Mouse (Mus musculus) heart, postnatal 4 days (tissue): Measurements from ENCODE around the gene Sertad1. TPM values are rescaled to one million over a fixed set of nuclear protein-coding genes. Genes with fewer than 3 reads are reported as not detected.

ENCODE experiments used
- DNase-seq: peaks from one replicate; pipeline ENCODE4 v3.0.0; 2021
- total RNA-seq, 2 experiments: library from RNA; stranded (reverse); gene quantifications; 2 replicates each; pipeline ENCODE4 v1.2.3; 2021

Sertad1 gene
- 10 to 100 TPM; 14.4 to 15.5 TPM for total RNA-seq

DNA sequence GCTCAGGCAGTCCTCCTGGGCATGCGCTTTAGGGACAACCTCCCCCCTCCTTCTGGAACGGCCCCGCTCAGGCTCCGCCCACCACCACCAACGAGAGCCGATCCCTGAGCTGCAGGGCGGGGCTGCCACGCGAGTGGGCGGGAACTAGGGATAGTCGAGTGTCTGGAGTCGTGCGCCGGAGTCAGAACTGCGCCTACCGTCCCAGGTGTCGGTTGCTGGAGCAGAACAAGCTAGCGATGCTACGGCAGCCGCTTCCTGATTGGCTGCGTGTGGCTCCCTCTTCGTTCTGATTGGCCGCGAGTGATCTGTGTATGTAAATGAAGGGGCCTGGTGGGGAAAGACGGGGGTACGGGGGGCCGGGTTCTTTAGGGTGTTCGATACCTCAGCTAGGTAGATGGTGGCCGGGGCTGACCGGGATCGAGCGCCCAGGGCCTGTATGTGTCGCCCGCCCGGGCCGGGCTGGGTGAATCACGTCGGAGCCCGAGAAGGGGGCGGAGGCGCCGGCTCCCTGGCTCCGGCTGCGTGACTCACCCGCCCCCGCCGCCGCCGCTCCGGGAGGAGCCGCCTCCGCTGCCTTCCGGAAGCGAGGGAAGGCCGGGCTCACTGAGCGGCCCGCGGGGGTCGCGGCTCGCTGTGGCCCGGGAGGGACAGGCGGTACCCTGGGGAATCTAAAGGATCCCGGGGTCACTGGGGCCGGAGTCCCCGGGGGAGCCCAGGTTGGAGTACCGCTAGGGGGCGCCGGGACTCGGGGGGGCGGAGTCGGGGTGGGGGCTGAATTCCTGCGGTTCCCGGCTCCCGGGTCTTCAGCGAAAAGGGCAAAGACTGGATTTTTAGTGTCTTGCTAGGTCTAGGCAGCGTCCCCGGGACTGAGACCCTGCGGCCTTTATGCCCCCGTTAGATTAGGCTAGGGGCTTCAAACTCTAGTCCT lies at the start of gene Sertad1:
TSS of gene Sertad1 (plus strand) at position 141 of the 928 bp plus-strand sequence.
- peak; percentile 100 for DNase-seq

DNA sequence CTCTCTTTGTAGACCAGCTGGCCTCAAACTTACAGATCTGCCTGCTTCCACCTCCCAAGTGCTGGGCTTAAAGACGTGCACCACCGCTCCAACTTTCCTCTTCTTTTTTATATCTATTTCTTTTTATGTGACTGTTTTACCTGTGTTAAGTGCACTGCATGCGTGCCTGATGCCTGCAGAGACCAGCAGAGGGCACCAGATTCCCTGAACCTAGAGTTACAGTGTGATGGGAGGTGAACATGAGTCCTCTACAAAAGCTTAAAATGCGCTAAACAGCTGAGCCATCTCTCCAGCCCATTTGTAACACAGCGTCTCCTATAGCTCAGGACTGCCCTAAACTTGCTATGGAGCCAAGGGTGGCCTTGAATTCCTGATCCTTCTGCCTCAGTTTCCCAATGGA lies 49.2 kb upstream of the Sertad1 start:
- no peak for DNase-seq

GRCm38 (mm10) chr7:27440014-27440413 lies 46.7 kb upstream of the Sertad1 start:
- no peak for DNase-seq

GRCm38 (mm10) chr7:27446051-27446450 lies 40.7 kb upstream of the Sertad1 start:
- peak; percentile 21 for DNase-seq

DNA sequence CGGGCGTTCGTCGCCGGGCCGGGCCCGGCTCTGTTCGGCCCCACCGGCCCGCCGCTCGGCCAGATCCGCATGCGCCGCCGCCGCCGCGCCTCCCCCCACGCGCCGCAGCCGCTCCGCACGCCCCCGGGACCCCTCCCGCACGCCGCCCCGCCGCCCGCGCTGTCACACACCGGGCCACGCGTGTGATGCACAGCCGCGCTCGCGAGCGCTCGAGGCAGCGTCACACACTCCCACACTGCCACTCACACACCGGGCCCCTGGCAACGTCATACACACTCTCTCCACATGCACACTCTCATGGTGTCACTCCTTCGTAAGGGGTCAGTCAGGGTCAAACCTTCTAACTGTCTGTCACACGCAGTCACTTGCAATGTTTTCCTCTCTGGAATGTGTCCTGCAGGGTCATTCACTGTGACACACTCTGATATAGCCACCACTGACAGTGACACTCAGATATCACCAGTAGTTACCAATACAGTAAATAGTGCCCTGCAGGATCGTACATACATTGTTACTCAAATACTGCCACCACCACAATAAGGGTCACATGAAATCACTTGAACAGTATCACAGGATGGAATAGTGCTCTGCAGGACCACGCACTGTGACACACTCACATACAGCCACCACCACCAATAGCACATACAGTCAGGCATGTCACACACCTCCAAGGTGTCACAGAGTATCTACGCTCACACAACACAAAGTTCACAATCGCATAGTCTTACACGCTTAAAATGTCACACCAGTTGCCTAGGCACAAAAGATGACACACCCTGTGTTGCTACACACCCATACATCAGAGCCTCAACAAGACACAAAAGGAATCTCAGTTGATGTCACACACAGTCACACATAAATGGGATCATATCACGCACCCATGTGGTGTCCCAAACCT lies 39.9 kb upstream of the Sertad1 start:
- peak; percentile 35 for DNase-seq

DNA sequence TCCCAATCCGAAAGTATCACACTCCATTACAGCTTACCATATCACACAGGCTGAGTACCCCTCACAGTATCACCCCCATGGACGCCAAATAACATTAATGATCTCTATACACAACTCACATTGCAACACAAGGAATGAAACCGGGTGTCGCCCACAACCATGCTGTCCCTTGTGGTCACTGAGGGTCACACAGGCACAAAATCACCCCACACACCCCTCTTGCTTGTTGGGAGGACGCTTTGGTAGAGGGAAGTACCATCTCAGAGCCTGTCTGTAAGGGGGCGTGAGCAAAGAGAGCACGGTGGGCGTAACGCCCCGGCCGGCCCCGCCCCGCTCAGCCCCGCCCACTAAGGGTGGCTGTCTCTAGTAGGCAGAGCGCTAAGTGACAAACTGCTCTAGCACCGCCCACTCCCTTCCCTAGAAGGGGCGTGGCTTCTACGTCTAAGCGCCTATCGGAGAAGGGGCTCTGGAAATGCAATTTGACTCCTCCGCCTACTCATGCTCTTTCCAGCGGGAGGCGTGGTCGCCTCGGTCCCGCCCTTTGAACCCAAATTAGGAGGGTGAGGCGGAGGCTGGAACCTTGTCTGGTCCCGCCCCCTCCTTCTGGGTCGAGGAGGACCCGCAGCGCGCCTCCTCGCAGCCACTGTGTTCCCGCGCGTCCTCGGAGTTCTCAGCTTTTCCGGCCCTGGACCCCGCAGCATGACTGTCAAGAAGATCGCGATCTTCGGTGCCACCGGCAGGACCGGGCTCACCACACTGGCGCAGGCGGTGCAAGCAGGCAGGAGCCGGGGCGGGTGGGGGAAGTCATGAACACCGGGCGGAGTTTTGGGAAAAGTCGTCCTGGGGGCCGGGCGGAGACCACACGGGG lies 39.1 kb upstream of the Sertad1 start, which contains the start of the genes Sptbn4 and Blvrb:
TSS of gene Sptbn4 (minus strand) at position 268 of the 868 bp plus-strand sequence.
TSS of gene Blvrb (plus strand) at position 560 of the 868 bp plus-strand sequence.
- peak; percentile 98 for DNase-seq

GRCm38 (mm10) chr7:27448421-27449206 lies 38.1 kb upstream of the Sertad1 start:
- DNase-seq = peak; percentile 49

- peak; percentile 88 for DNase-seq
Observed at GRCm38 (mm10) chr7:27449256-27449862, 37.4 kb upstream of the Sertad1 start.

- no peak for DNase-seq
Observed at GRCm38 (mm10) chr7:27451359-27451758, 35.4 kb upstream of the Sertad1 start.

DNA sequence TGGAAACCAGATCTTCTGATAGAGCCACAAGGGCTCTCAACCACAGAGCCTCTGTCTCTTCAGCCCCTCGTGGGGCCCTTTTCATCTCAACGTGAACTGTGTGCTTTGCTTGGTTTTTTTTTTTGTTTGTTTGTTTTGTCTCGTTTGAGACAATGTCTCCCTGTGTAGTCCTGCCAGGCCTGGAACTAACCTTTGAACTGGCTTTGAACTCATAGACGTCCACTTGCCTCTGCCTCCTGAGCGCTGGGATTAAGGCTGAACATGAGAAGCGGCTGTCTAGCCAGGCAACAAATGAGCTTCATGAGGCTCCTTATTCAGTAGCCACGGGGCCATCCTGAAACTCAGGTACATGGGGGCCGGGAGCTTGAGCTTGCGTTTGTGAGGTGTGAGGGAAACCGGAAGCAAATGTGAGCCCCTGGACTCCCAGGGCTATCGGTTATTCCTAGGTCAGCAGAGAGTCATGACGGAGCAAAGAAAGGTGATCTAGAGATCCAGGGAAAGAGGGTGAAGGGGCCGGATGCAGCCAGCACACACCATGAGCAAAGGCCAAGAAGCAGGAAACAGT lies 34.4 kb upstream of the Sertad1 start:
- no peak for DNase-seq

- DNase-seq = no peak
Observed at GRCm38 (mm10) chr7:27454461-27455121, 32.1 kb upstream of the Sertad1 start.

DNA sequence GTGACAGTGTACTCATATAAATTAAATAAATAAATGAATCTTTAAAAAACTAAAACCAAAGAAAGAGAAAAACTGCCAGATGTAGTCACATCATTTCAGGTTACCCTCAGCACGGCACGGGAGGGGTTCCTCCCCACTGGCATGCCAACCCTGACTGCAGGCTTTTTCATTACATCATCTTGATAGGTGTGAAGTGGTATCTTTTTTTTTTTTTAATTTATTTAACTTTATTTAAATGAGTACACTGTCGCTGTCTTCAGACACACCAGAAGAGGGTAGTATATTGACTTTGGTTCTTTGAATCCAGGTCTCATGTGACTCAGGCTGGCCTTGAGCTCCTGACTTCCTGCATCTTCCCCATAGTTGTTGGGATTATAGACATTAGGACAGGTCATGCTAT lies 31.4 kb upstream of the Sertad1 start:
- DNase-seq = no peak

DNA sequence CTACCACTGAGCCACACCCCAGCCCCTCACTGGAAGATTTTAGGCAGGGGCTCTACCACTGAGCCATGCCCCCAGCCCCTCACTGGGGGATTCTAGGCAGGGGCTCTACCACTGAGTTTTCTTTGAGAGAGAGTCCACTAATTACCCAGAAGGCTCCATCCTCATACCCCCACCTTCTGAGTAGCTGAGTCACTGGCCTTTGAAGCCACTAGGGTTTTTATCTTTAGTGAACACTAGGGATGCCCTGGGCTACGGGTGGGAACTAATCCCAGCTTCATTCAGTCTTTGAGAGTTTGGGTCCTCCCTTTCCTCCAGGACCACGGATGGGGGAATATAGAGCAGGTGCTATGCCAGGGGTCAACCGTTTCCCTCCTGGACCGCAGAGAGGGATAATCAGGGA lies 28.1 kb upstream of the Sertad1 start:
- DNase-seq = no peak

DNA sequence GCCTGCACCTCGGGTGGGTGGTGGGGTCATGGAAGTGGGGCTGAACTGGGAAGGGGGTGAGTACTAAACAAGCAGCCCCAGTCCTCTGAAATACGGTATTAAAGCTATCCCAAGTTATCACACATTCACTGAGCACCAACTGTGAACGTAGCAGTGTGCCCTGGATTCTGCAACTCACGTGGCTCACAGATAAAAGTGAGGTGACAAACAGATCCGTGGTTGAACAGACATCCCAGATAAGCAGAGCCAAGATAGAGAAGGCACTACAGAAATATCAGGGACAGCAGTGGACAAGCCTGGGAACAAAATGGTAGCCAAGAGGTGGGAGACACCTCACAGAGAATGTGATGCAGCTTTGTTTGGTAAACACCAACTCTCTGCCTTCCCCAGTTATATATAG lies 27.1 kb upstream of the Sertad1 start:
- no peak for DNase-seq

GRCm38 (mm10) chr7:27460477-27460876 lies 26.2 kb upstream of the Sertad1 start:
- DNase-seq = no peak

DNA sequence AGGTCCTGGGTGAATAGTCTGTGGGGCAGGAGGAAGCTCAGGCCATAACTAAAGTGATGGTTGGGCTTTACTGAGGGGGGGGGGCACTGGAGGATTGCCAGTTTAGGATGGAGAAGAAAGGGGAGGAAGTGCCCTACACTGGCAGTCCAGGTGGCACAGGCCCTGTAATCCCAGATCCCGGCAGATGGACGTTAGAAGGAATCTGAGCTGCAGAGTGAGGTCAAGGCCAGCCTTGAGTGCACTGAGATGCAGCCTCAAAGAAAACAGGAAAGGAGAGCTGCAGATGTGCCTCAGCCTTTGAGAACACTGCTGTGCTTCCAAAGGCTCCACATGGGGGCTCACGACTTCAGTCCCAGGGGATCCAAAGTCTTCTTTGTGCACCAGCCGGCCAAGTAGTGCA lies 19.1 kb upstream of the Sertad1 start:
- DNase-seq = no peak

GRCm38 (mm10) chr7:27471390-27472120 lies 15.2 kb upstream of the Sertad1 start:
- no peak for DNase-seq

DNA sequence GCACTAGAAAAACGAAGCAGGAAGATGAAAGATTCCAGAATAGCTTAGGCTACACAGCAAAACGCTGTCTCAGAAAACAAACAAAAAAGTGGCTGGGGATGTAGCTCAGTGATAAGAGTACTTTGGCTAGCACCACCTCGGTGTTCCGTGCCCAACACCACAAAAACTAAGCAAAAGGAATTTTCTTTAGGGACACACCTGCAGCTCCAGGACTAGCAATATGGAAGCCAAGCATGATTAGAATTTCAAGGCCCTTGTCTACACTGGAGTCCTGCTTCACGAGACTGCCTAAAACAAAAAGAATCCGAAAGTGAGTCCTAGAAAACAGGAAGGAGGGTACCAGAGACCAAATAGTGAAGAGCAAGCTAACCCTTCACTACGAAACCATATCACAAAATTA lies 14.1 kb upstream of the Sertad1 start:
- DNase-seq = no peak
